Mouse (Mus musculus) liver, adult 2 months (tissue): ENCODE data around the gene Gm26566. TPM values are rescaled to one million over a fixed set of nuclear protein-coding genes. Genes with fewer than 3 reads are reported as not detected.
"Not testable (repeated sequence)": the region's sequence is repeated elsewhere in the genome, so short reads cannot be mapped to it uniquely, and the experiment has no call there.

Experiments
- DNase-seq: peaks from one replicate; pipeline ENCODE4 v3.0.0-alpha.2; 2011; ENCODE audit warnings: low read depth, low spot score; ENCODE audit errors: extremely low read depth
- H3K27ac ChIP-seq: fragments of 200-500 bp; replicated peaks from 2 replicates; pipeline ENCODE4 v1.5.1; 2012; ENCODE audit warnings: low read depth, mild to moderate bottlenecking, control low read depth, inconsistent platforms, low read length; ENCODE audit not compliant: insufficient read depth
- H3K27me3 ChIP-seq: fragments of 200-500 bp; 2 replicates; pipeline ENCODE4 v1.6.1; 2012; ENCODE audit warnings: mild to moderate bottlenecking, moderate library complexity, low read length, inconsistent platforms; ENCODE audit not compliant: control insufficient read depth, insufficient read depth
- H3K36me3 ChIP-seq: fragments of 200-500 bp; 2 replicates; pipeline ENCODE4 v1.6.1; 2012; ENCODE audit warnings: low read length, inconsistent platforms; ENCODE audit not compliant: control insufficient read depth, insufficient read depth
- H3K4me1 ChIP-seq: fragments of 200-500 bp; 2 replicates; pipeline ENCODE4 v1.6.1; 2011; ENCODE audit warnings: low read length; ENCODE audit not compliant: control insufficient read depth, insufficient read depth
- H3K4me3 ChIP-seq: fragments of 200-500 bp; 2 replicates; pipeline ENCODE4 v1.5.1; 2011; ENCODE audit warnings: low read depth, mild to moderate bottlenecking, control low read depth, low read length, moderate library complexity; ENCODE audit not compliant: insufficient read depth
- H3K79me2 ChIP-seq: fragments of 200-500 bp; 2 replicates; pipeline ENCODE4 v1.6.1; 2012; ENCODE audit warnings: inconsistent platforms, mild to moderate bottlenecking, low read length, moderate library complexity; ENCODE audit not compliant: control insufficient read depth, insufficient read depth
- H3K9ac ChIP-seq: fragments of 200-500 bp; 2 replicates; pipeline ENCODE4 v1.6.1; 2012; ENCODE audit warnings: low read depth, mild to moderate bottlenecking, control low read depth, inconsistent platforms, low read length
- CTCF ChIP-seq: fragments of 200-500 bp; IDR thresholded peaks from 2 replicates; pipeline ENCODE4 v1.5.1; 2011; ENCODE audit warnings: low read depth, low read length, control low read depth
- POLR2A ChIP-seq: fragments of 200-500 bp; IDR thresholded peaks from 2 replicates; pipeline ENCODE4 v1.6.1; 2011; ENCODE audit warnings: low read length, control low read depth; ENCODE audit not compliant: insufficient read depth; ENCODE audit errors: extremely low read depth
- WGBS: fragments of 180-500 bp; shearing (Covaris S2); methylation state at CpG from one replicate; pipeline ENCODE4 v1.1.7; 2018; 5-methylcytosine and 5-hydroxymethylcytosine counted together
- polyA plus RNA-seq: library from polyadenylated mRNA; depleted of rRNA; stranded (reverse); fragments of >200 nt; gene quantifications from 2 replicates; pipeline ENCODE4 v1.2.3, GENCODE M21; 2012
- total RNA-seq: library from RNA; depleted of rRNA; stranded (reverse); fragments of >200 nt; gene quantifications from 2 replicates; pipeline ENCODE4 v1.2.3, GENCODE M21; 2014

The Gm26566 gene
- total and polyA plus RNA-seq, 2 experiments, result 0.18 TPM; not detected in 1

GRCm38 (mm10) chr4:88757628-88758031 lies 36.0 kb downstream of the Gm26566 start:
- Histone ChIP-seq H3K9ac (0 out of 2 replicates have a peak overlapping the region, but pooled peaks have one; percentile 79), H3K4me3 (peak overlapping the region; percentile 46)
- WGBS, result 0% methylated on average over 21 of the region's 21 CpGs
- H3K27ac ChIP-seq, H3K79me2 ChIP-seq, H3K27me3 ChIP-seq, H3K36me3 ChIP-seq, H3K4me1 ChIP-seq: not testable (repeated sequence)
- peak; percentile 71 for DNase-seq
- TF ChIP-seq CTCF, result peak; percentile 73

- not testable (repeated sequence) for H3K27ac ChIP-seq, H3K27me3 ChIP-seq, H3K4me1 ChIP-seq, H3K36me3 ChIP-seq, H3K79me2 ChIP-seq, H3K4me3 ChIP-seq, H3K9ac ChIP-seq, DNase-seq
- WGBS, result 81% methylated on average over 9 of the region's 9 CpGs
These were observed 37.1 kb downstream of the Gm26566 start for GRCm38 (mm10) chr4:88758751-88759150.

- H3K27me3 ChIP-seq, H3K79me2 ChIP-seq, H3K4me1 ChIP-seq, DNase-seq, H3K36me3 ChIP-seq: not testable (repeated sequence)
- WGBS, result 19% methylated on average over 11 of the region's 14 CpGs
- Histone ChIP-seq H3K9ac (0 out of 2 replicates have a peak within 1 kb of the TSS, but pooled peaks have one; percentile 67), H3K4me3 (peak within 1 kb of the TSS; percentile 9; the same call in 1 of the 2 replicates), H3K27ac (peak within 1 kb of the TSS; percentile 43; the same call in 1 of the 2 replicates)
These were observed 38.1 kb downstream of the Gm26566 start, which contains the start of gene Gm13283 for GRCm38 (mm10) chr4:88759610-88760268. Gene Gm13283, plus strand, starts transcription at chr4:88760119.

GRCm38 (mm10) chr4:88760431-88760830 lies 38.8 kb downstream of the Gm26566 start:
- H3K36me3 ChIP-seq, H3K79me2 ChIP-seq, H3K27me3 ChIP-seq, H3K4me1 ChIP-seq: not testable (repeated sequence)
- 0% methylated on average over 26 of the region's 28 CpGs for WGBS
- Histone ChIP-seq H3K27ac (peak overlapping the region; percentile 43; the same call in 1 of the 2 replicates), H3K9ac (0 out of 2 replicates have a peak overlapping the region, but pooled peaks have one; percentile 67), H3K4me3 (peak overlapping the region; percentile 9; the same call in 1 of the 2 replicates)
- TF ChIP-seq POLR2A, result peak; percentile 50; the same call in 1 of the 2 replicates
- TF ChIP-seq CTCF, result peak; percentile 40
- peak; percentile 71 for DNase-seq

- H3K4me1 ChIP-seq, H3K9ac ChIP-seq, H3K36me3 ChIP-seq, H3K79me2 ChIP-seq, H3K27me3 ChIP-seq, H3K27ac ChIP-seq, DNase-seq, H3K4me3 ChIP-seq: not testable (repeated sequence)
- WGBS, result 66% methylated on average over 6 of the region's 8 CpGs
These were observed 40.2 kb downstream of the Gm26566 start for GRCm38 (mm10) chr4:88761776-88762175.

GRCm38 (mm10) chr4:88762341-88762740 lies 40.7 kb downstream of the Gm26566 start:
- H3K36me3 ChIP-seq, DNase-seq, H3K27ac ChIP-seq, H3K79me2 ChIP-seq, H3K9ac ChIP-seq, H3K27me3 ChIP-seq, H3K4me3 ChIP-seq, H3K4me1 ChIP-seq: not testable (repeated sequence)
- 57% methylated on average over 9 of the region's 9 CpGs for WGBS
